Mouse (Mus musculus) forebrain, embryonic 15.5 days (tissue): ENCODE measurements around the gene Rnase13. TPM values are rescaled to one million over a fixed set of nuclear protein-coding genes. Genes with fewer than 3 reads are reported as not detected.

Experiments
- ATAC-seq: fragments of 200-750 bp; cut with Nextera tagmentation; replicated peaks from 2 replicates; pipeline ENCODE4 v1.8.0; 2017; ENCODE audit warnings: mild to moderate bottlenecking, moderate TSS enrichment, moderate library complexity
- H3K27ac ChIP-seq: fragments of 300-500 bp; sonication (generic); replicated peaks from 2 replicates; pipeline ENCODE4 v1.5.1; 2015; ENCODE audit warnings: mild to moderate bottlenecking, inconsistent platforms
- H3K27me3 ChIP-seq: fragments of 300-500 bp; sonication (generic); 2 replicates; pipeline ENCODE4 v1.6.1; 2015; ENCODE audit warnings: inconsistent platforms
- H3K36me3 ChIP-seq: fragments of 300-500 bp; sonication (generic); 2 replicates; pipeline ENCODE4 v1.6.1; 2015; ENCODE audit warnings: mild to moderate bottlenecking, inconsistent platforms
- H3K4me1 ChIP-seq: fragments of 300-500 bp; sonication (generic); 2 replicates; pipeline ENCODE4 v1.6.1; 2015; ENCODE audit warnings: inconsistent platforms
- H3K4me2 ChIP-seq: fragments of 300-500 bp; sonication (generic); replicated peaks from 2 replicates; pipeline ENCODE4 v1.6.1; 2015; ENCODE audit warnings: mild to moderate bottlenecking, inconsistent platforms
- H3K4me3 ChIP-seq: fragments of 300-500 bp; sonication (generic); 2 replicates; pipeline ENCODE4 v1.5.1; 2015; ENCODE audit warnings: mild to moderate bottlenecking, inconsistent platforms
- H3K9ac ChIP-seq: fragments of 300-500 bp; sonication (generic); replicated peaks from 2 replicates; pipeline ENCODE4 v1.6.1; 2015; ENCODE audit warnings: mild to moderate bottlenecking, inconsistent platforms
- H3K9me3 ChIP-seq: fragments of 300-500 bp; sonication (generic); 2 replicates; pipeline ENCODE4 v1.6.1; 2016; ENCODE audit warnings: inconsistent platforms
- WGBS: fragments of 180-500 bp; shearing (Covaris S2); methylation state at CpG from one replicate; pipeline ENCODE4 v1.1.7; 2015; ENCODE audit warnings: mixed read lengths; 5-methylcytosine and 5-hydroxymethylcytosine counted together
- polyA plus RNA-seq: library from polyadenylated mRNA; unstranded; fragments of >200 nt; fragmentation: Nextera tagmentation; extraction: Ambion mirVana; gene quantifications from 2 replicates; pipeline ENCODE4 v1.2.1, GENCODE M21; 2015

Gene Rnase13
- polyA plus RNA-seq, 1 experiment from 2014 or later, result not detected

- Histone ChIP-seq H3K27ac (no peak overlapping the region), H3K27me3 (no peaks in the 10 kb centered on the region), H3K4me3 (no peak overlapping the region), H3K4me1 (peaks cover 22% of the 10 kb centered on the region), H3K36me3 (no peaks in the 10 kb centered on the region), H3K4me2 (no peak overlapping the region), H3K9me3 (no peaks in the 10 kb centered on the region), H3K9ac (no peak overlapping the region)
- ATAC-seq, result no peak
- WGBS, result 83% methylated on average over 10 of the region's 10 CpGs
Observed at GRCm38 (mm10) chr14:51911301-51911700, 11.3 kb downstream of the Rnase13 start.

- H3K4me2 ChIP-seq, result no peak overlapping the region
- no peaks in the 10 kb centered on the region for H3K36me3 ChIP-seq
- no peak overlapping the region for H3K27ac ChIP-seq
- no peak overlapping the region for H3K9ac ChIP-seq
- 0 out of 2 replicates have a peak, but pooled peaks cover 2% of the 10 kb centered on the region for H3K4me1 ChIP-seq
- no peak for ATAC-seq
- 94% methylated on average over 11 of the region's 11 CpGs for WGBS
- no peak overlapping the region for H3K4me3 ChIP-seq
- H3K9me3 ChIP-seq, result no peaks in the 10 kb centered on the region
- no peaks in the 10 kb centered on the region for H3K27me3 ChIP-seq
Observed at GRCm38 (mm10) chr14:51906102-51906501, 16.5 kb downstream of the Rnase13 start.

GRCm38 (mm10) chr14:51904706-51905105, 17.9 kb downstream of the Rnase13 start:
- no peaks in the 10 kb centered on the region for H3K9me3 ChIP-seq
- H3K27me3 ChIP-seq, result no peaks in the 10 kb centered on the region
- H3K4me3 ChIP-seq, result no peak overlapping the region
- H3K27ac ChIP-seq, result no peak overlapping the region
- 0 out of 2 replicates have a peak, but pooled peaks have one; percentile 18 for ATAC-seq
- H3K4me1 ChIP-seq, result 0 out of 2 replicates have a peak, but pooled peaks cover 2% of the 10 kb centered on the region
- no peaks in the 10 kb centered on the region for H3K36me3 ChIP-seq
- 70% methylated on average over 7 of the region's 7 CpGs for WGBS
- no peak overlapping the region for H3K4me2 ChIP-seq
- H3K9ac ChIP-seq, result no peak overlapping the region

GRCm38 (mm10) chr14:51903782-51904181, 18.8 kb downstream of the Rnase13 start:
- Histone ChIP-seq H3K27ac (no peak overlapping the region), H3K9me3 (no peaks in the 10 kb centered on the region), H3K4me2 (no peak overlapping the region), H3K9ac (no peak overlapping the region), H3K27me3 (no peaks in the 10 kb centered on the region), H3K4me1 (0 out of 2 replicates have a peak, but pooled peaks cover 2% of the 10 kb centered on the region), H3K36me3 (no peaks in the 10 kb centered on the region), H3K4me3 (no peak overlapping the region)
- 93% methylated on average over 9 of the region's 9 CpGs for WGBS
- ATAC-seq, result peak; percentile 41; the same call in 1 of the 2 replicates

GRCm38 (mm10) chr14:51902806-51903710, 19.5 kb downstream of the Rnase13 start:
- Histone ChIP-seq H3K9me3 (no peaks in the 10 kb centered on the region), H3K4me3 (no peak overlapping the region), H3K4me1 (0 out of 2 replicates have a peak, but pooled peaks cover 2% of the 10 kb centered on the region), H3K4me2 (no peak overlapping the region), H3K27ac (no peak overlapping the region), H3K36me3 (no peaks in the 10 kb centered on the region), H3K27me3 (no peaks in the 10 kb centered on the region), H3K9ac (no peak overlapping the region)
- peak; percentile 45 for ATAC-seq
- WGBS, result 55% methylated on average over 9 of the region's 9 CpGs

GRCm38 (mm10) chr14:51899351-51899750, 23.2 kb downstream of the Rnase13 start:
- H3K27me3 ChIP-seq, result no peaks in the 10 kb centered on the region
- H3K4me2 ChIP-seq, result no peak overlapping the region
- 0 out of 2 replicates have a peak, but pooled peaks cover 2% of the 10 kb centered on the region for H3K4me1 ChIP-seq
- peaks cover 9% of the 10 kb centered on the region; the same call in 1 of the 2 replicates for H3K36me3 ChIP-seq
- ATAC-seq, result no peak
- no peak overlapping the region for H3K27ac ChIP-seq
- H3K9ac ChIP-seq, result no peak overlapping the region
- WGBS, result 84% methylated on average over 1 of the region's 1 CpGs
- no peak overlapping the region for H3K4me3 ChIP-seq
- no peaks in the 10 kb centered on the region for H3K9me3 ChIP-seq

GRCm38 (mm10) chr14:51896539-51897170, 25.9 kb downstream of the Rnase13 start:
- Histone ChIP-seq H3K27ac (no peak overlapping the region), H3K36me3 (peaks cover 19% of the 10 kb centered on the region), H3K9me3 (no peaks in the 10 kb centered on the region), H3K4me3 (no peak overlapping the region), H3K4me2 (no peak overlapping the region), H3K9ac (no peak overlapping the region), H3K27me3 (no peaks in the 10 kb centered on the region), H3K4me1 (no peaks in the 10 kb centered on the region)
- ATAC-seq, result no peak
- WGBS, result 58% methylated on average over 8 of the region's 8 CpGs

GRCm38 (mm10) chr14:51896019-51896418, 26.6 kb downstream of the Rnase13 start:
- Histone ChIP-seq H3K36me3 (peaks cover 25% of the 10 kb centered on the region), H3K9me3 (no peaks in the 10 kb centered on the region), H3K27me3 (no peaks in the 10 kb centered on the region), H3K27ac (no peak overlapping the region), H3K9ac (no peak overlapping the region), H3K4me2 (no peak overlapping the region), H3K4me1 (no peaks in the 10 kb centered on the region), H3K4me3 (no peak overlapping the region)
- 86% methylated on average over 6 of the region's 6 CpGs for WGBS
- ATAC-seq, result no peak

- no peak overlapping the region for H3K27ac ChIP-seq
- H3K27me3 ChIP-seq, result no peaks in the 10 kb centered on the region
- H3K4me1 ChIP-seq, result no peaks in the 10 kb centered on the region
- ATAC-seq, result no peak
- no peak overlapping the region for H3K4me2 ChIP-seq
- no peak overlapping the region for H3K4me3 ChIP-seq
- H3K9me3 ChIP-seq, result no peaks in the 10 kb centered on the region
- H3K36me3 ChIP-seq, result peaks cover 35% of the 10 kb centered on the region
- no peak overlapping the region for H3K9ac ChIP-seq
- 83% methylated on average over 14 of the region's 14 CpGs for WGBS
Observed at GRCm38 (mm10) chr14:51895071-51895470, 27.5 kb downstream of the Rnase13 start.

GRCm38 (mm10) chr14:51893809-51894208, 28.8 kb downstream of the Rnase13 start:
- Histone ChIP-seq H3K36me3 (peaks cover 47% of the 10 kb centered on the region), H3K9me3 (no peaks in the 10 kb centered on the region), H3K4me3 (no peak overlapping the region), H3K9ac (no peak overlapping the region), H3K4me1 (no peaks in the 10 kb centered on the region), H3K27ac (no peak overlapping the region), H3K4me2 (no peak overlapping the region), H3K27me3 (no peaks in the 10 kb centered on the region)
- ATAC-seq, result no peak
- WGBS, result 72% methylated on average over 3 of the region's 3 CpGs

GRCm38 (mm10) chr14:51893094-51893794, 29.3 kb downstream of the Rnase13 start:
- Histone ChIP-seq H3K4me2 (no peak overlapping the region), H3K36me3 (peaks cover 53% of the 10 kb centered on the region), H3K4me1 (no peaks in the 10 kb centered on the region), H3K9ac (no peak overlapping the region), H3K27ac (no peak overlapping the region), H3K27me3 (no peaks in the 10 kb centered on the region), H3K4me3 (no peak overlapping the region), H3K9me3 (no peaks in the 10 kb centered on the region)
- 27% methylated on average over 10 of the region's 10 CpGs for WGBS
- ATAC-seq, result no peak
